Mouse (Mus musculus): Measurements from ENCODE around the gene Olfr541.
A peak's percentile ranks its signal among the peaks of the same experiment; 100 is the strongest.
"Not testable (repeated sequence)": the region's sequence is repeated elsewhere in the genome, so short reads cannot be mapped to it uniquely, and the experiment has no call there.

The Olfr541 gene

GRCm38 (mm10) chr7:140696967-140697366 lies at the start of gene Olfr541:
Olfr541 (plus strand) TSS chr7:140697267.
- no peak for DNase-seq (ENCODE audit: extremely low read depth, low read depth, low spot score)

- no peak for DNase-seq (ENCODE audit: extremely low read depth, low read depth, low spot score)
Observed at GRCm38 (mm10) chr7:140659630-140660029, 37.4 kb upstream of the Olfr541 start, which contains the start of gene Olfr539. Olfr539 (plus strand) TSS chr7:140659930.

DNA sequence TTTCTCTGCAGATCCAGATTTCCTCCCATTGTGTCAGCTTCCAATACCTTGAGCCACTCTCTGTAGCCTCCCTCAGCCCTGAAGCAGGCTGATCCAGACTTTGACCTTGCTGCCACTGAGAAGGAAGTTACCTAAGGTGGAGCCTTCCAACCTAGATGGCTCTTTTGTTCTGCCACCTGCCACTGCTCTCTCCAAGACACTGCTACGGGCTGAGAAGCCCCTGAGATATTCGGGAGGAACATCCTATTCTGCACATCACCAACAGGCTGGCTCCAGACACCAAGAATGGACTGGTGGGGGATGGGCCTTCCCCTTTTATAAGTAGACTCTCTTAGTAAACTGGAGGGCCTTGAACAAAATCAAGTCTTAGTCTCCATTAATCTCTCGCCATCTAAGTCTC lies 26.4 kb upstream of the Olfr541 start:
- DNase-seq (ENCODE audit: extremely low read depth, low read depth, low spot score), result not testable (repeated sequence)

DNA sequence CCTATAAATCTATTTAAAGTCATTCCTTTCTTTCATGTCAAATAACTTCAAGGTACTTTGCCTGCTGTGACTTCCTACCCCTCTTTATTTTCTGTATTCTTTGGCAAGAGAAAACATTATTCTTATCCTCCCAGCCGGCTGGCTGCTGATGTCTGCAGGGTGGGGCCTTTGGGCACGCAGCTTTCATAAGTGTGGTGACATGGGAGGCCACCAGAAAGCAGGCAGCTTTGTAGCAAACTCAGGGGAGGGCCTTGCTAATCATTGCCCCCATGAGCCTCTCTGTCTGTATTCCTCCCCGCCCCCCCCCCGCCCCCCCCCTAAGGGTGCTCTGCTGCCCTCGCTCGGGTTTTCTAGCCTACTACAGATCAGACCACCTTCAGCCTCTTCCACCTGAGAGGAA lies 21.2 kb upstream of the Olfr541 start:
- DNase-seq (ENCODE audit: extremely low read depth, low read depth, low spot score), result no peak

- DNase-seq (ENCODE audit: extremely low read depth, low read depth, low spot score), result not testable (repeated sequence)
Observed at GRCm38 (mm10) chr7:140679591-140679990, 17.5 kb upstream of the Olfr541 start.

- no peak for DNase-seq (ENCODE audit: extremely low read depth, low read depth, low spot score)
Observed at GRCm38 (mm10) chr7:140681651-140682050, 15.4 kb upstream of the Olfr541 start, which contains the start of gene Olfr45. Olfr45 (plus strand) TSS chr7:140681951.

- no peak for DNase-seq (ENCODE audit: extremely low read depth, low read depth, low spot score)
Observed at GRCm38 (mm10) chr7:140706348-140706747, 9.3 kb downstream of the Olfr541 start.

- peak; percentile 59 for DNase-seq (ENCODE audit: extremely low read depth, low read depth, low spot score)
Observed at GRCm38 (mm10) chr7:140707536-140708284, 10.6 kb downstream of the Olfr541 start.

DNA sequence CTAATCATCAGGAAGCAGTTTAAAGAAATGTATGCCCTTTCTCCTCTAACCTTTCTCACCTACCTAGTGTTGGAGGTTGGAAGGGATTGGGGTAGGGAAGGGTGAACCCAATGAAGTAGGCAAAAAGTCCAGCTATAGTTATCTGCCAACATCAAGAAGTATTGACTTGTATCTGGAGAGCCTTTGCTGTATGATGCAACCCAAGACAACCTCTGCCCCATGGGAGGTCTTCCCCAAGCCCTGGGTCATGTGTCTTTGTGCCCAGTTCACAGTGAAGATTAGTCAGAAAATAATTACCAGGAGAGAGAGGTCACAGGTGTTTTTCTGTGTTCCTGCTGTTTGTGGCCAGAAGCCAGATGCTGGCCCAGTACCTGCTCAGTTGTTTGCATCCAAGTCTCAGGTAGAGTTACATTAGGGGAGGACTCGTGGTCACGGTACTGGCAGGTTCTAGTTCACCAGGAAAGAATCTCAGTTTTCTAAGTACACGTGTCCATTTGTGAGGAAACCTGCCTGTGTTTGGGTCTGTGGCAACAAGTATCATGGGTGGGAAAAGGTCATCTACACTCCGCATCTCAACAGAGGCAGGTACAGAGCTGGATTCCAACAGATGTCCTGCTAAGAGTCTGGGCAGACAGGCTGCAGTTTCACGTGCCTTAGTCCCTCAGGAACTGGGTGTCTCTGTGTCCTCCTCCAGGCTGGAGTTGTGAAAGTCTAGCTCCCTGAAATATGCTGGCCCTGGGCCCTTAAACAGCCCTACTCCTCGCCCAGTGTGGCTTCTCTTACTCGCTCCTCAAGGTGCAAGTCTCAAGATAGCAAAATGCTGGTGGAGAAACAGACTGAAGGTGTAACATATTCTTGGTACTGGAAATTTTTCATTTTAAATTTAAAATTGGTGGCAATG lies 20.3 kb downstream of the Olfr541 start:
- DNase-seq (ENCODE audit: extremely low read depth, low read depth, low spot score), result peak; percentile 62

- no peak for DNase-seq (ENCODE audit: extremely low read depth, low read depth, low spot score)
Observed at GRCm38 (mm10) chr7:140721095-140721494, 24.0 kb downstream of the Olfr541 start.

DNA sequence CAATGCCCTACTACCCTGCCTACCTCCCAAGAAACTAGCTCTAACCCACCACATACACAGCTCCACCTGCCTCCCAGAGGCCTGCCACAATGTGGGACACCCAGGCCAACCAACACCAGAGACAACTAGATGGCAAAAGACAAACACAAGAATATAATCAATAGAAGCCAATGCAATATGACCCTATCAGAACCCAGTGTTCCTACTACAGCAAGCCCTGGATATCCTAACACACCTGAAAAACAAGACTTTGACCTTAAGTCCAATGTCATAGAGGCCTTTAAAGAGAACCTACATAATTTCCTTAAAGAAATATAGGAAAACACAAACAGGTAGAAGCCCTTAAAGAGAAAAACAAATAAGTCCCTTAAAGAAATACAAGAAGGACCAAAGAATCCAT lies 28.5 kb downstream of the Olfr541 start:
- DNase-seq (ENCODE audit: extremely low read depth, low read depth, low spot score), result no peak

DNA sequence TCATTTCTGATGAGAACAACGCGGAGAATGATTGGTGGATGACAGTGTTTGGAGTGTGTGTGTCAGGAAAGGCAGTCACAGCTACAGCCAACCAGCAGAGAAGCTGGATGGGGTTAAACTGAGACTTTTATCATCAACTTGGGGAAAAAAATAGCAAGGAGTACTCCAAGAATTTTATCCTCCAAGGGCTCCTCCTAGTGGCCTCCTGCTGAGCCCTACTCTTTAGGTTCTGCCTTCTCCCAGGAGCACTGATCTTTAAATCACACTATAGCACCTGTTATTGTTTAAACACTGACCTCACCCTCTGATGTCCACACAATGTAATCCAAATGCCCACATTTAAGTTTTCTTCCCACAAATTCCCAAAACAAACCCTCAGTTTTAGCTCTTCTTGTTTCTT lies 36.1 kb downstream of the Olfr541 start:
- DNase-seq (ENCODE audit: extremely low read depth, low read depth, low spot score), result no peak

- DNase-seq (ENCODE audit: extremely low read depth, low read depth, low spot score), result no peak
Observed at GRCm38 (mm10) chr7:140747402-140747801, 50.3 kb downstream of the Olfr541 start.

GRCm38 (mm10) chr7:140748116-140748826 lies 51.2 kb downstream of the Olfr541 start:
- DNase-seq (ENCODE audit: extremely low read depth, low read depth, low spot score), result no peak

GRCm38 (mm10) chr7:140748827-140749160 lies 51.7 kb downstream of the Olfr541 start:
- no peak for DNase-seq (ENCODE audit: extremely low read depth, low read depth, low spot score)

GRCm38 (mm10) chr7:140754556-140754955 lies 57.5 kb downstream of the Olfr541 start:
- DNase-seq (ENCODE audit: extremely low read depth, low read depth, low spot score), result no peak
